Mouse (Mus musculus) heart, embryonic 15.5 days (tissue): Measurements from ENCODE around the gene Zbtb7a. TPM values are rescaled to one million over a fixed set of nuclear protein-coding genes. Genes with fewer than 3 reads are reported as not detected.

Experiments used
- ATAC-seq: fragments of 200-750 bp; cut with Nextera tagmentation; replicated peaks from 2 replicates; pipeline ENCODE4 v1.8.0; 2017; ENCODE audit warnings: low read depth, moderate TSS enrichment; ENCODE audit not compliant: insufficient number of reproducible peaks, insufficient read depth, low FRiP score
- H3K27ac ChIP-seq: fragments of 300-500 bp; sonication (generic); 2 replicates; pipeline ENCODE4 v1.5.1; 2015; ENCODE audit warnings: mild to moderate bottlenecking, inconsistent platforms
- H3K27me3 ChIP-seq: fragments of 300-500 bp; sonication (generic); 2 replicates; pipeline ENCODE4 v1.6.1; 2015; ENCODE audit warnings: inconsistent platforms
- H3K36me3 ChIP-seq: fragments of 300-500 bp; sonication (generic); 2 replicates; pipeline ENCODE4 v1.6.1; 2015; ENCODE audit warnings: mild to moderate bottlenecking, inconsistent platforms
- H3K4me1 ChIP-seq: fragments of 300-500 bp; sonication (generic); replicated peaks from 2 replicates; pipeline ENCODE4 v1.6.1; 2015; ENCODE audit warnings: inconsistent platforms
- H3K4me2 ChIP-seq: fragments of 300-500 bp; sonication (generic); 2 replicates; pipeline ENCODE4 v1.6.1; 2015; ENCODE audit warnings: inconsistent platforms, mild to moderate bottlenecking, moderate library complexity
- H3K4me3 ChIP-seq: fragments of 300-500 bp; sonication (generic); 2 replicates; pipeline ENCODE4 v1.5.1; 2015; ENCODE audit warnings: mild to moderate bottlenecking, inconsistent platforms
- H3K9ac ChIP-seq: fragments of 300-500 bp; sonication (generic); 2 replicates; pipeline ENCODE4 v1.6.1; 2015; ENCODE audit warnings: mild to moderate bottlenecking, inconsistent platforms
- H3K9me3 ChIP-seq: fragments of 300-500 bp; sonication (generic); replicated peaks from 2 replicates; pipeline ENCODE4 v1.6.1; 2016; ENCODE audit warnings: inconsistent platforms
- WGBS: fragments of 180-500 bp; shearing (Covaris S2); methylation state at CpG from one replicate; pipeline ENCODE4 v1.1.7; 2015; ENCODE audit warnings: mixed read lengths; 5-methylcytosine and 5-hydroxymethylcytosine counted together
- polyA plus RNA-seq: library from polyadenylated mRNA; unstranded; fragments of >200 nt; fragmentation: Nextera tagmentation; extraction: Ambion mirVana; gene quantifications from 2 replicates; pipeline ENCODE4 v1.2.1, GENCODE M21; 2015

Gene Zbtb7a
- polyA plus RNA-seq, 1 experiment from 2014 or later: 25.6 TPM

GRCm38 (mm10) chr10:81193991-81194774 is 59.2 kb downstream of the Zbtb7a start:
- peaks cover 14% of the 10 kb centered on the region for H3K36me3 ChIP-seq
- H3K27me3 ChIP-seq: no peaks in the 10 kb centered on the region
- H3K4me2 ChIP-seq: peak overlapping the region; percentile 67
- peak overlapping the region; percentile 80 for H3K9ac ChIP-seq
- H3K4me1 ChIP-seq: peaks cover 54% of the 10 kb centered on the region
- peak overlapping the region; percentile 98 for H3K27ac ChIP-seq
- H3K9me3 ChIP-seq: no peaks in the 10 kb centered on the region
- 9% methylated on average over 37 of the region's 37 CpGs for WGBS
- H3K4me3 ChIP-seq: peak overlapping the region; percentile 52
- ATAC-seq: peak; percentile 69

- H3K4me1 ChIP-seq: peaks cover 62% of the 10 kb centered on the region
- 34% methylated on average over 4 of the region's 4 CpGs for WGBS
- peak overlapping the region; percentile 52 for H3K4me3 ChIP-seq
These were observed 60.3 kb downstream of the Zbtb7a start for GRCm38 (mm10) chr10:81195300-81195699.

GRCm38 (mm10) chr10:81196470-81197065 is 61.5 kb downstream of the Zbtb7a start:
- Histone ChIP-seq H3K9me3 (no peaks in the 10 kb centered on the region), H3K4me1 (peaks cover 64% of the 10 kb centered on the region), H3K4me2 (peak overlapping the region; percentile 67), H3K9ac (peak overlapping the region; percentile 80), H3K27me3 (no peaks in the 10 kb centered on the region), H3K36me3 (no peaks in the 10 kb centered on the region), H3K27ac (peak overlapping the region; percentile 98), H3K4me3 (peak overlapping the region; percentile 52)
- no peak for ATAC-seq
- WGBS: 39% methylated on average over 11 of the region's 11 CpGs

More at GRCm38 (mm10) chr10:81195300-81195699, 60.3 kb downstream of the Zbtb7a start:
- ATAC-seq: no peak
- Histone ChIP-seq H3K9ac (peak overlapping the region; percentile 80), H3K36me3 (peaks cover 6% of the 10 kb centered on the region), H3K4me2 (peak overlapping the region; percentile 67), H3K9me3 (no peaks in the 10 kb centered on the region), H3K27me3 (no peaks in the 10 kb centered on the region), H3K27ac (peak overlapping the region; percentile 98)

DNA sequence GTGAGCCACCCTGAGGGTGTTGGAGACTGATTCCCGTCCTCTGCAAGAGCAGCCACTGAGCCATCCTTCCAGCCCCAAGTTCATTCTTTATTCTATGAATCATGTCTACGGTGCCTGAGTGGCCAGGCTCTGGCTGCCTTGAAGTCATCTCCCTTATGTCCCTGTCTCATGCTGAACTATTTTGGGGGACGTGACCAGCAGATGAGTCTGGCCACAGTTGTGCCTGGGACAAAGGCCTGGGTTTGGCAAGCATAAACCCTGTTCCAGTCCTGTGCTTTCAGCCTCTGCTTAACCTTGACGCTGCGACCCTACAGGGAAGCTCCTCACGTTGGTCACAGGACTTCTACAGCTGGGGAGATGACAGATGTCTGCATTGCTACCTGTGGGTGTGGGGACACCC is 62.3 kb downstream of the Zbtb7a start:
- no peaks in the 10 kb centered on the region for H3K9me3 ChIP-seq
- peak overlapping the region; percentile 52 for H3K4me3 ChIP-seq
- ATAC-seq: no peak
- WGBS: 32% methylated on average over 6 of the region's 6 CpGs
- H3K27me3 ChIP-seq: no peaks in the 10 kb centered on the region
- peak overlapping the region; percentile 67 for H3K4me2 ChIP-seq
- peak overlapping the region; percentile 98 for H3K27ac ChIP-seq
- H3K4me1 ChIP-seq: peaks cover 62% of the 10 kb centered on the region
- peak overlapping the region; percentile 80 for H3K9ac ChIP-seq
- H3K36me3 ChIP-seq: no peaks in the 10 kb centered on the region

- H3K4me3 ChIP-seq: no peak overlapping the region
- 2% methylated on average over 9 of the region's 9 CpGs for whole genome bisulfite sequencing
- H3K36me3 ChIP-seq: no peaks in the 10 kb centered on the region
- no peaks in the 10 kb centered on the region for H3K9me3 ChIP-seq
- H3K27me3 ChIP-seq: no peaks in the 10 kb centered on the region
- ATAC-seq: no peak
- peaks cover 60% of the 10 kb centered on the region for H3K4me1 ChIP-seq
- peak overlapping the region; percentile 98 for H3K27ac ChIP-seq
- no peak overlapping the region for H3K4me2 ChIP-seq
- peak overlapping the region; percentile 36; the same call in 1 of the 2 replicates for H3K9ac ChIP-seq
These were observed 63.2 kb downstream of the Zbtb7a start for GRCm38 (mm10) chr10:81198230-81198629.

- Histone ChIP-seq H3K9ac (peak overlapping the region; percentile 36), H3K27me3 (no peaks in the 10 kb centered on the region), H3K4me1 (peaks cover 61% of the 10 kb centered on the region), H3K36me3 (no peaks in the 10 kb centered on the region), H3K9me3 (no peaks in the 10 kb centered on the region), H3K4me3 (no peak overlapping the region), H3K4me2 (peak overlapping the region; percentile 52), H3K27ac (peak overlapping the region; percentile 98)
- 75% methylated on average over 6 of the region's 6 CpGs for WGBS
- no peak for ATAC-seq
These were observed 64.0 kb downstream of the Zbtb7a start for GRCm38 (mm10) chr10:81198990-81199389.

GRCm38 (mm10) chr10:81200141-81200540 is 65.1 kb downstream of the Zbtb7a start:
- ATAC-seq: no peak
- peak overlapping the region; percentile 36 for H3K9ac ChIP-seq
- no peak overlapping the region for H3K4me3 ChIP-seq
- no peaks in the 10 kb centered on the region for H3K36me3 ChIP-seq
- 67% methylated on average over 13 of the region's 13 CpGs for WGBS
- peak overlapping the region; percentile 52 for H3K4me2 ChIP-seq
- peak overlapping the region; percentile 98 for H3K27ac ChIP-seq
- H3K27me3 ChIP-seq: no peaks in the 10 kb centered on the region
- no peaks in the 10 kb centered on the region for H3K9me3 ChIP-seq
- H3K4me1 ChIP-seq: peaks cover 63% of the 10 kb centered on the region

- H3K4me3 ChIP-seq: no peak overlapping the region
- H3K9ac ChIP-seq: peak overlapping the region; percentile 43
- no peak for ATAC-seq
- peaks cover 63% of the 10 kb centered on the region for H3K4me1 ChIP-seq
- peak overlapping the region; percentile 98 for H3K27ac ChIP-seq
- no peaks in the 10 kb centered on the region for H3K9me3 ChIP-seq
- 56% methylated on average over 20 of the region's 20 CpGs for WGBS
- peak overlapping the region; percentile 52 for H3K4me2 ChIP-seq
- H3K27me3 ChIP-seq: no peaks in the 10 kb centered on the region
- H3K36me3 ChIP-seq: no peaks in the 10 kb centered on the region
These were observed 65.7 kb downstream of the Zbtb7a start for GRCm38 (mm10) chr10:81200605-81201287.

- H3K4me3 ChIP-seq: peak within 1 kb of the TSS; percentile 13
- 33% methylated on average over 13 of the region's 13 CpGs for WGBS
- no peaks in the 10 kb centered on the region for H3K27me3 ChIP-seq
- H3K9ac ChIP-seq: peak within 1 kb of the TSS; percentile 43
- H3K9me3 ChIP-seq: no peaks in the 10 kb centered on the region
- H3K4me2 ChIP-seq: peak within 1 kb of the TSS; percentile 52
- ATAC-seq: peak; percentile 57
- H3K4me1 ChIP-seq: peaks cover 62% of the 10 kb centered on the region
- H3K36me3 ChIP-seq: no peaks in the 10 kb centered on the region
- peak within 1 kb of the TSS; percentile 98 for H3K27ac ChIP-seq
These were observed 67.1 kb downstream of the Zbtb7a start, which contains the start of gene Nmrk2 for GRCm38 (mm10) chr10:81201807-81202758. Nmrk2 (minus strand) TSS chr10:81202051.
